Mouse (Mus musculus) gastrocnemius, postnatal 4 days (tissue): ENCODE data around the gene Col4a2. TPM values are rescaled to one million over a fixed set of nuclear protein-coding genes. Genes with fewer than 3 reads are reported as not detected.
"Not testable (repeated sequence)": the region's sequence is repeated elsewhere in the genome, so short reads cannot be mapped to it uniquely, and the experiment has no call there.

ENCODE experiments used
- DNase-seq, 2 experiments: peaks; one replicate each; pipeline ENCODE4 v3.0.0; 2021 to 2022; ENCODE audit warnings: low spot score in 2 of 2, mixed read lengths in 2 of 2
- total RNA-seq, 2 experiments: library from RNA; stranded (reverse); gene quantifications; 2 replicates each; pipeline ENCODE4 v1.2.3; 2021

Gene Col4a2
- total RNA-seq, 2 experiments from 2014 or later = 480 to 481 TPM

DNA sequence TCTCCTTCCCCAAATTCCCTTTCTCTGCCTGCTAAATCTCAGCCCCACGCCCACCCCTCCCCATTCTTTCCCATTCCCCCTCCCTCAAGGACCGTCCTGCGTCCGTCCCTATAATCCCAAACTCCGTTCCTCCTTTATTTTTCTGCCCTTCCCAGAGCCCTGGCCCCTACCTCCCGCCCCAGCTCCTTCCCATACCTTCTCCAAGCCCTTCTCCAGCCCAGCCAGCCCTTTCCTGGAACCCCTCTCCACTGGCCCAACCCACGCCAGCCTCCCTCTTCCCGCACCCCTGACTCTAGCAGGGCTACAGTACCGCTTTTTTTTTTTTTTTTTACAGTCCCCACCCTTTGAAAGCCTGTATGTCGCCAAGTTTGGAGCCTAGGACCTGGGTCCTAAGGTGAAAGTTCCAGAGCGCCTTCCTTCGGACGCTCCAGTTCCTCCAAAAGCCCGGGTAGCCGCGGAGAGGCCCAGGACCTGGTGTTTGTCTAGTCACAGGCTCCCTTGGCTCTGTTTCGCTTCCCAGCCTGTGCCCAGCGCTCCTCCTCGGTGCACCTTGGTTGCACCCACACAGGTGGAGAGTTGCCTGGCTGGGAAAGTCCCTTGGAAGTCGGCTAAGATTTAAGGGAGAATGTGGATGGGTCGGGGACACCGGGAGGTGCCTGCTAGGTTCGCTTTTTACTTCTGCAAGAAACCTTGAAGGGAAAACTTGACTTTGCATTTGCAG, 166.4 kb downstream of the Col4a2 start:
- no peak for DNase-seq

DNA sequence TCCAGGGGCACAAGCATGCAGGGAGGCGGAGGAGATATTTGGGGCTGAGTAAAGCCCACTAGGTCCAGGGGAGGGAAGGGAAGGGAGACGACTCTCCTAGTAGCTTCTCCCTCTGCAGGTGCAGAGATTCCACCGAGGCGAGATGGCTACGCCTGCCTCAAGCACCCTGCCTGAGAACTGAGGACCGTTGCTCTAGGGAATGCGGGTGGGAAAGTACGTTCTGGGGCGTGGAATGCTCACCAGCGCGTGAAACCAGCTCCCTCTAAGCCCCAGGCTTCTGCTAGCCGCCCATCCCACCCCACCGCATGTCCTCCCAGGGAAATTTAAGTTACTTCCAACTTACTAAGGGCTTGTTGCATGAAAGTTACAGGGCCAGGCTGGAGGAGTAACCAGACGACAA, 167.0 kb downstream of the Col4a2 start:
- no peak for DNase-seq

DNA sequence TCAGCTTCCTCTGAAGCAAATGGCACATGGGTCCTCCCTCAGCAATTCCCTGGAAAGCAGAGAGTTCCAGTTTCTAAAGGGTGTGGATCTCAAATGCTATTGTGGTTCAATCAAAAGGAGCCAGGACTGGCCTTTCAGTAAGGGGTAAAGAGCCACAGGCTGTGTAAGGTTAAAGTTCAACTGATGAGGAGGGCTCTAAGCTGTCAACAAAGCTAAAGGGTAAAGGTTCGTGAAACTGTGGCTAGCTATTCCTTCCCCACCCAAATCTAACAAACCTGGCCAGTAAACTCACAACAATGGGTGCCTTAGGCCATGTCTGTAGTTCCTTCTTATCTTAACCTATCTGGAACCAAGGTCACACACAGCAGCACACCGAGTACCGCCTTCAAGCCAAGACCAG, 169.3 kb downstream of the Col4a2 start:
- DNase-seq = no peak

DNA sequence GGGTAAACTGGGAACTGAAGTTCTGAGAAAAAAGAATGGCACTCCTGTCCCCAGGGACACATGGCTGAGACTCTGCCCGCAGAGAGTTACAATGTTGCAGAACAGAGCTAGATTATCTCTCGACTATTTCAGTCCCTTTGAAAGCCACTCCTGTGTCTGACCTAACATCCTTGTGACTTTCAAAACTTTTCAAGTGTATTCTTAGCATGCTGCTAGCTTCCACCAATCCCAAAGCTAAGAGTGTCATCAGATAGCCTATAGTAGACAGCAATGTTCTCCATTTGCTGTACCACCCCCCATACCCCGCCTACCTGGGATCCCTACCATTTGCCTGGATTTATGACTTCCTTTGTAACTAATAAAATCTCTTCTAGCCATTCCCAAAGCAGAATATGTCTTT, 169.9 kb downstream of the Col4a2 start:
- no peak for DNase-seq

DNA sequence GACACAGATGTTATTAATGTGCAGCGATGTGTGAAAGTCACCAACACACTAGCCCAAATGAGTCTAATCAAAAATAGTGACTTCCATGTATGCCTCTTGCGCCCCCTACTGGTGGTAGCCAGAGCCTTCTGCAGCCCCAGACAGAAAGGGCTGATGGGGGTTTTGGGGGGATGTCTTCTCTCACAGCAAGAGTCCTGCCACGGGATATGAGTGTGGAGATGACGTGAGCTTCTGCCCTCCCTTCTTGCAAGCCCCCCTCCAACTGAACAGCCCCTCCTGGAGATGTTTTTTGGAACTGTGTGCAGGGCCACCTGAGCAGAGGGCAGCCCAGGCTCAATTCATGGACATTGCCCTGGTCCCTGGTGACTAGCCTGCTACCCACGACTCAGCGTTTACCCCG, 173.5 kb downstream of the Col4a2 start:
- DNase-seq = peak; percentile 57 to 73

DNA sequence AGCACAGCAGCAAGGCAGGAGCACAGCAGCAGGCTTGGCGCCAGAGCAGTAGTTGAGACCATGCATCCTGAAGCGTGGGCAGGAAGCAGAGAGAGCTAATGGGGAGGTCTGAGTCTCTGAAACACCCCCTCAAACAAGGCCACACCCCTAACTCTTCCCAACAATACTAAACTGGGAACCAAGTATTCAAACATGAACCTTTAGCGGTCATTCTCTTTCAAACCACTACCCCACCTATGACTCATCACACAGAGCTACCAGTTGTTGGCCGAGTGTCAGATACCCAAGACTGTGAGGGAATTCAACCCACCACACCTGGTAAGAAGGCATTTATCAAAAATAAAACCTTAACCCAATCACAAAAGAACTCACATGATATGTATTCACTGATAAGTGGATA, 174.6 kb downstream of the Col4a2 start:
- DNase-seq = no peak

DNA sequence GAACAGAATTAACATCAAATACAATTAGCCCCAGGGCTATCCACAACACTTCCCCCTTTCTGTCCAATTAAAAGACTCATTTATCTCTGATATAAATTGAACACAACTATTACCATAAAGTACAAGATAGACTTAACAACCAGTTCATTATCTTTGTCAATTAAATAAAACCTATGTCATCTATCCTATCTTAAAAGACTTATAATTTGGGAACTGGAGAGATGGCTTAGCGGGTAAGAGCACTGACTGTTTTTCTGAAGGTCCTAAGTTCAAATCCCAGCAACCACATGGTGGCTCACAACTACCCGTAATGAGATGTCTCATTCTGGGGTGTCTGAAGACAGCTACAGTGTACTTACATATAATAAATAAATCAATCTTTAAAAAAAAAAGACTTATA, 179.7 kb downstream of the Col4a2 start:
- DNase-seq = not testable (repeated sequence)

DNA sequence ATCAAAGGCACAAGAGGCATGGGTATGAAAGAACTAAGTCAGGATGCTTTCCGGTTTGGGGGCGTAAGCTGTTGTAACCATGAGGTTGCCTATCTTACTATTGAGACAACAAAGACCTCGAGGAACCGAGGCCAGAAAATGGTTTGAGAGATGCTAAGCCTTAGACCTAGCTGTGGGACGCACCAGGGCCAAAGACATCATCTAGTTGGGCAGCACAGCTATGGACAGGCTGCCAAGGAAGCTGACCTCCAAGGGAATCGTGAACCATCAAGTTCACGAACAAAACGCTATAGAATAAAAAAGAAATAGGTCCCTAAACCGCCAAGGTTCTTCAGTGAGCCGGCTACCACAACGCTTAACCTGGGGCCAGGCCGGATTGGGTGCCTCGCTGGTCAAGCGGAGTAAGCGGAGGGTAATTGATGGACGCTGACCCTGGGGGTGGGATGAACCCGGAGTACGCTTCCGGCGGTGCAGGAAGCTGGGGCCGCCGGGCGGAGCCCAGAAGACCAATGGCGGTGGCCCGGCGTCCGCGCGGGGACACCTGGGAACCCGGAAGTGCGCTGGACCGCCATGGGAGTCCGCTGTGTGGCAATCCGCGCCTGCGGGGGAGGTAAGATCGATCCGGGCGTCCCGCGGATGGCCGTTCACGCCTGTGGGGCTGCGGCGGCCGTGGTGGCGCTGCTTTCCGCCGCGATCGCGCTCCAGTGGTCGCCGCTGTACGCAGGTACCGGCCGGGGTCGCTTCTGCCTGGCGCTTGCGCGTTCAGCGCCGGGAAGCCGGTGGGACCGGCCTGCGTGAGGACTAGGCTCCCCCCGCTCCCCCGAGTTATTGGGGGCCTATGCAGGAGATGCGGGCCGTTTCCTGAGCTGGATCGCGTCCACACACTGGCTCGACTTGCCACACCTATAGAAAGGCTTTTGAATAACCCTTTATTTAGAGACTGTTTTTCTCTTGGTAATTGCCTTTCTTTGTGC, 184.7 kb downstream of the Col4a2 start, which contains the start of gene Naxd:
Gene Naxd (plus strand): TSS at position 490 of the 974 bp plus-strand sequence.
- DNase-seq = peak; percentile 82 to 91

DNA sequence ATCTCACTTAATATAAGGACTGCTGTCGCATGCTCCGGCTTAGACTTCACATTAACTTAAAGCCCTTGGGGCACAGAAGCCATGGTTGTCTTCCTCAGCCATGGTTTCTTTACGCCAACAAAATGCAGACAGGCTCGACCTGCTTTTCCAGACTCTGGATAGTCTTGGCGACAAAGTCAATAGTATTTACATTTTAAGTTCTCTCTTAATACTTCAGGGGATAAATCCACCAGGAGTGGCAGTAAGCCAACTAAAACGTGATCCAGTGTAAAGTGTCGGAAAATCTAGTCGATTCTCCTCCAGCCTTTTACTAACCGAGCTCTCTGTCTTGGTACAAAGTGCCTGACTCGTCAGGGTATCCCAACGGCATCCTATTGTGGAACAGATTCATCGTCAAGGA, 185.7 kb downstream of the Col4a2 start:
- DNase-seq = no peak

Other genes starting within 250 kb of the Col4a2 start
- 1,000 to 10,000 TPM in 1 of 2 experiments, 100 to 1,000 TPM in 1; 969 to 1,074 TPM for gene Col4a1, start within 50 bp of the Col4a2 start, total RNA-seq
- gene Rab20, start 165.9 kb downstream of the Col4a2 start, total RNA-seq = under 1 TPM; 0.70 to 0.91 TPM
- 10 to 100 TPM; 32.2 to 36.5 TPM for gene Naxd, start 184.7 kb downstream of the Col4a2 start, total RNA-seq
- gene Cars2, start 238.0 kb downstream of the Col4a2 start, total RNA-seq = 10 to 100 TPM; 20.5 to 24.3 TPM
- gene Ing1, start 242.8 kb downstream of the Col4a2 start, total RNA-seq = 10 to 100 TPM; 39.7 to 47.8 TPM